Mouse (Mus musculus): ENCODE measurements around the gene Enpep. TPM values are rescaled to one million over a fixed set of nuclear protein-coding genes. Genes with fewer than 3 reads are reported as not detected.

Gene Enpep
- polyA plus RNA-seq, 1 experiment: 1.5 TPM

- no peak overlapping the region for H3K27ac ChIP-seq (ENCODE audit: control insufficient read depth, insufficient read depth, low read depth, low read length, poor library complexity)
- no peak overlapping the region for H3K4me3 ChIP-seq (replicated peaks; ENCODE audit: control insufficient read depth, low read depth, low read length)
- H3K4me1 ChIP-seq (ENCODE audit: control insufficient read depth, insufficient read depth, low read length): no peaks in the 10 kb centered on the region
- 79% methylated on average over 8 of the region's 8 CpGs for WGBS
- TF ChIP-seq POLR2A (IDR thresholded peaks at IDR 0.05; ENCODE audit: borderline replicate concordance, control insufficient read depth, low read depth, low read length) (no peak), CTCF (IDR thresholded peaks at IDR 0.05; ENCODE audit: control insufficient read depth, insufficient read depth, low read length) (no peak)
These were observed 45.4 kb downstream of the Enpep start for GRCm38 (mm10) chr3:129287140-129287539.

GRCm38 (mm10) chr3:129286426-129286825, 46.1 kb downstream of the Enpep start:
- TF ChIP-seq POLR2A (IDR thresholded peaks at IDR 0.05; ENCODE audit: borderline replicate concordance, control insufficient read depth, low read depth, low read length) (no peak), CTCF (IDR thresholded peaks at IDR 0.05; ENCODE audit: control insufficient read depth, insufficient read depth, low read length) (no peak)
- H3K4me1 ChIP-seq (ENCODE audit: control insufficient read depth, insufficient read depth, low read length): no peaks in the 10 kb centered on the region
- whole genome bisulfite sequencing: 69% methylated on average over 7 of the region's 7 CpGs
- H3K27ac ChIP-seq (ENCODE audit: control insufficient read depth, insufficient read depth, low read depth, low read length, poor library complexity): no peak overlapping the region
- no peak overlapping the region for H3K4me3 ChIP-seq (replicated peaks; ENCODE audit: control insufficient read depth, low read depth, low read length)

GRCm38 (mm10) chr3:129284326-129284725, 48.2 kb downstream of the Enpep start:
- Histone ChIP-seq H3K27ac (ENCODE audit: control insufficient read depth, insufficient read depth, low read depth, low read length, poor library complexity) (no peak overlapping the region), H3K4me3 (replicated peaks; ENCODE audit: control insufficient read depth, low read depth, low read length) (no peak overlapping the region), H3K4me1 (ENCODE audit: control insufficient read depth, insufficient read depth, low read length) (no peaks in the 10 kb centered on the region)
- 80% methylated on average over 5 of the region's 5 CpGs for WGBS
- no peak for TF ChIP-seq CTCF (IDR thresholded peaks at IDR 0.05; ENCODE audit: control insufficient read depth, insufficient read depth, low read length)
- no peak for TF ChIP-seq POLR2A (IDR thresholded peaks at IDR 0.05; ENCODE audit: borderline replicate concordance, control insufficient read depth, low read depth, low read length)

DNA sequence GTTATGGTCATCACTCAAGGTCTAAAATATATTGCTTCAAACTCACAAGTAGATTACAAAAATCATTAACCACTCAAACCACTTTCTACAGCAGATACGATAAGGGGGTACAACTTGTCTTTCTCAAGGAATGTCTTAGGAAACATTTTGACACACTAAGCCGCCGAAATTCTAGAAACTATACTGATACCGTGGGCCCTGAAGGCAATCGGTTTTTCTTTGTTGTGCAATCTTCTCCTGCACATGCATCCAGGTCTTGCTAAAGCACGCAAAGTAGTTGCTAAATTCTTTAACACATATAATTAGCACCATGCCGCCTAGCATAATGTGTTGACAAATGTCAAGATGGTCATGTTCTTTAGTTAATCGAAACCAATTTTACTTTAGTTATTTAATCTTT, 53.1 kb downstream of the Enpep start:
- Histone ChIP-seq H3K4me1 (ENCODE audit: control insufficient read depth, insufficient read depth, low read length) (no peaks in the 10 kb centered on the region), H3K4me3 (replicated peaks; ENCODE audit: control insufficient read depth, low read depth, low read length) (no peak overlapping the region), H3K27ac (ENCODE audit: control insufficient read depth, insufficient read depth, low read depth, low read length, poor library complexity) (no peak overlapping the region)
- TF ChIP-seq POLR2A (IDR thresholded peaks at IDR 0.05; ENCODE audit: borderline replicate concordance, control insufficient read depth, low read depth, low read length) (no peak), CTCF (IDR thresholded peaks at IDR 0.05; ENCODE audit: control insufficient read depth, insufficient read depth, low read length) (no peak)
- WGBS: 56% methylated on average over 8 of the region's 8 CpGs

DNA sequence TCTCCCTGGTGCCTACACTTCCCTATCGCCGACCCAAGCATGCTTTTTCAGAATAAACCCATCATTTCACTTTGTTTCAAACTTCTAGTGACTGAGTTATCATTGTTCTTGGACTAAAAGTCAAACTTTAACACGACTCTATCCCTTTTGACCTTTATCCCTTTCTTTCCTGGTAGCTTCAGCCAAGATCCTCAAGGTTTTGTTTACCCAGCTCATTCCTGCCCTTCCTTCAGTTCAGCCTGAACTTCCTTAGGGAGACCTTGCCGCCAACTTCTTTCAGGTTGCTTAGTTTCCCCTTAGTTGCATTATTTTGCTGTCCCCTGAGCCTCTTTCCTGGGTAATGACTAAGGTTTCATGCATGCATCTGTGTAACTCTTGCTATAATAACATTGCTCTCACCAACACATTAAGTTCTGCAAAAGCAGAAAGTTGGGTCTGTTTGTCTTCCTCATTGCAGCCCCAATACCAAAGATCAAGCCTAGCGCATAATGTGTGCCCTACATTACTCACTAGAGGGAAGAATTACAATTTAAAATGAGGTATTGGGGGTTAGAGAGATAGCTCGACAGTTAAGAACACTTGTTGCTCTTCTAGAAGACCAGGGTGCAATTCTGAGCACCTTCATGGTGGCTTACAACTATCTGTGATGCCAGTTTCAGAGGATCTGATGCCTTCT, 59.2 kb downstream of the Enpep start:
- no peak for TF ChIP-seq CTCF (IDR thresholded peaks at IDR 0.05; ENCODE audit: control insufficient read depth, insufficient read depth, low read length)
- no peak for TF ChIP-seq POLR2A (IDR thresholded peaks at IDR 0.05; ENCODE audit: borderline replicate concordance, control insufficient read depth, low read depth, low read length)
- Histone ChIP-seq H3K27ac (ENCODE audit: control insufficient read depth, insufficient read depth, low read depth, low read length, poor library complexity) (no peak overlapping the region), H3K4me3 (replicated peaks; ENCODE audit: control insufficient read depth, low read depth, low read length) (no peak overlapping the region), H3K4me1 (ENCODE audit: control insufficient read depth, insufficient read depth, low read length) (peaks cover 2% of the 10 kb centered on the region; the same call in 1 of the 2 replicates)
- 69% methylated on average over 6 of the region's 6 CpGs for WGBS

GRCm38 (mm10) chr3:129270044-129270443, 62.5 kb downstream of the Enpep start:
- TF ChIP-seq POLR2A (IDR thresholded peaks at IDR 0.05; ENCODE audit: borderline replicate concordance, control insufficient read depth, low read depth, low read length): no peak
- no peak for TF ChIP-seq CTCF (IDR thresholded peaks at IDR 0.05; ENCODE audit: control insufficient read depth, insufficient read depth, low read length)
- H3K4me1 ChIP-seq (ENCODE audit: control insufficient read depth, insufficient read depth, low read length): peaks cover 2% of the 10 kb centered on the region; the same call in 1 of the 2 replicates
- H3K4me3 ChIP-seq (replicated peaks; ENCODE audit: control insufficient read depth, low read depth, low read length): no peak overlapping the region
- WGBS: 8% methylated on average over 13 of the region's 13 CpGs
- no peak overlapping the region for H3K27ac ChIP-seq (ENCODE audit: control insufficient read depth, insufficient read depth, low read depth, low read length, poor library complexity)

DNA sequence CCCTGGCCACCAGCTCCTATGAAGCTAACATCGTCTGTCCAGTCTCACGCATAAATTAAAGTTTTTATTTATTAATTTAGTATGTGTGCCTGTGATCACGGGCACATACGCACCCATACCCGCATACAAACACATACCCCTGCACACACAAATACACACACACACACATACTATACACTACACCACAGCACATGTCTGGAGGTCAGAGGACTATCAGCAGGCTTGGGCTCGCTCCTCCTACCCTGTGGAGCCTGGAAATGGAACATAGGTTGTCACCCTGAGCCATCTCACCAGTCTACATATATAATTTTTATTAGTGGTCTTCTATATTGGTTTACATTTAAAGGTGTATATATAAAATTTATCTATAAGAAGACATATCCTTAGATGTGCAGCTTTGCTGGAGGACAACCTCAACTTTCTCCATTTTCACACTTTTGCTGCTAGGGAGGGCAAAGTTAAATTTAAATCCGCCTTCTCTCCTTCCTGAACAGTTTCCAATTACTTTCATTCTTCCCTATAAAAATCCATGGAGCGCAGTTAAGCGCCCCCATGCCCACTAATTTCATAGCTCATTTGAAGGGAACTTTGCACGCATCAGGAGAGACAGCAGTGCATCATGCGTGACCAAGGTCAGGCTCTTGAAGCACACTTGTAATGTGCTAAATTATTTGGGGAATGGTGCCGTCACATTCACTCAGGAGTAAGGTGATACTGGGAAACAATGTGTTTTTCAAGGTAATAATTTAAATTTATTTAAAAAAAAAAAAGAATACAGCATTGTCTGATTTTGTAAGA, 63.4 kb downstream of the Enpep start:
- Histone ChIP-seq H3K4me3 (replicated peaks; ENCODE audit: control insufficient read depth, low read depth, low read length) (no peak overlapping the region), H3K27ac (ENCODE audit: control insufficient read depth, insufficient read depth, low read depth, low read length, poor library complexity) (no peak overlapping the region), H3K4me1 (ENCODE audit: control insufficient read depth, insufficient read depth, low read length) (peaks cover 2% of the 10 kb centered on the region; the same call in 1 of the 2 replicates)
- WGBS: 87% methylated on average over 12 of the region's 12 CpGs
- TF ChIP-seq CTCF (IDR thresholded peaks at IDR 0.05; ENCODE audit: control insufficient read depth, insufficient read depth, low read length): no peak
- TF ChIP-seq POLR2A (IDR thresholded peaks at IDR 0.05; ENCODE audit: borderline replicate concordance, control insufficient read depth, low read depth, low read length): no peak

- TF ChIP-seq CTCF (IDR thresholded peaks at IDR 0.05; ENCODE audit: control insufficient read depth, insufficient read depth, low read length) (no peak), POLR2A (IDR thresholded peaks at IDR 0.05; ENCODE audit: borderline replicate concordance, control insufficient read depth, low read depth, low read length) (no peak)
- WGBS: 70% methylated on average over 5 of the region's 5 CpGs
- Histone ChIP-seq H3K4me3 (replicated peaks; ENCODE audit: control insufficient read depth, low read depth, low read length) (no peak overlapping the region), H3K27ac (ENCODE audit: control insufficient read depth, insufficient read depth, low read depth, low read length, poor library complexity) (no peak overlapping the region), H3K4me1 (ENCODE audit: control insufficient read depth, insufficient read depth, low read length) (no peaks in the 10 kb centered on the region)
These were observed 74.0 kb downstream of the Enpep start for GRCm38 (mm10) chr3:129258497-129258896.
